Mouse (Mus musculus) liver, embryonic 12.5 days (tissue): Measurements from ENCODE around the gene Edaradd. TPM values are rescaled to one million over a fixed set of nuclear protein-coding genes. Genes with fewer than 3 reads are reported as not detected.
A peak's percentile ranks its signal among the peaks of the same experiment; 100 is the strongest.

Experiments
- ATAC-seq: fragments of 200-750 bp; cut with Nextera tagmentation; 2 replicates; pipeline ENCODE4 v1.8.0; 2017; ENCODE audit warnings: moderate number of reproducible peaks, mild to moderate bottlenecking, moderate library complexity
- H3K27ac ChIP-seq: fragments of 300-500 bp; sonication (generic); 2 replicates; pipeline ENCODE4 v1.5.1; 2016; ENCODE audit warnings: mild to moderate bottlenecking
- H3K27me3 ChIP-seq: fragments of 300-500 bp; sonication (generic); replicated peaks from 2 replicates; pipeline ENCODE4 v1.6.1; 2016; ENCODE audit warnings: mild to moderate bottlenecking, moderate library complexity
- H3K36me3 ChIP-seq: fragments of 300-500 bp; sonication (generic); 2 replicates; pipeline ENCODE4 v1.6.1; 2016; ENCODE audit warnings: mild to moderate bottlenecking, moderate library complexity
- H3K4me1 ChIP-seq: fragments of 300-500 bp; sonication (generic); 2 replicates; pipeline ENCODE4 v1.6.1; 2016
- H3K4me2 ChIP-seq: fragments of 300-500 bp; sonication (generic); 2 replicates; pipeline ENCODE4 v1.6.1; 2016; ENCODE audit warnings: mild to moderate bottlenecking, moderate library complexity
- H3K4me3 ChIP-seq: fragments of 300-500 bp; sonication (generic); 2 replicates; pipeline ENCODE4 v1.5.1; 2016; ENCODE audit warnings: mild to moderate bottlenecking, moderate library complexity
- H3K9ac ChIP-seq: fragments of 300-500 bp; sonication (generic); 2 replicates; pipeline ENCODE4 v1.6.1; 2016; ENCODE audit warnings: mild to moderate bottlenecking, moderate library complexity
- H3K9me3 ChIP-seq: fragments of 300-500 bp; sonication (generic); replicated peaks from 2 replicates; pipeline ENCODE4 v1.6.1; 2016; ENCODE audit warnings: mild to moderate bottlenecking, moderate library complexity
- WGBS: fragments of 180-500 bp; shearing (Covaris S2); methylation state at CpG from one replicate; pipeline ENCODE4 v1.1.7; 2016; ENCODE audit not compliant: insufficient replicate concordance; 5-methylcytosine and 5-hydroxymethylcytosine counted together
- polyA plus RNA-seq: library from polyadenylated mRNA; unstranded; fragments of >200 nt; fragmentation: Nextera tagmentation; extraction: Ambion mirVana; gene quantifications from 2 replicates; pipeline ENCODE4 v1.2.1, GENCODE M21; 2016

Edaradd gene
- polyA plus RNA-seq, 1 experiment from 2014 or later, result 0.08 TPM

DNA sequence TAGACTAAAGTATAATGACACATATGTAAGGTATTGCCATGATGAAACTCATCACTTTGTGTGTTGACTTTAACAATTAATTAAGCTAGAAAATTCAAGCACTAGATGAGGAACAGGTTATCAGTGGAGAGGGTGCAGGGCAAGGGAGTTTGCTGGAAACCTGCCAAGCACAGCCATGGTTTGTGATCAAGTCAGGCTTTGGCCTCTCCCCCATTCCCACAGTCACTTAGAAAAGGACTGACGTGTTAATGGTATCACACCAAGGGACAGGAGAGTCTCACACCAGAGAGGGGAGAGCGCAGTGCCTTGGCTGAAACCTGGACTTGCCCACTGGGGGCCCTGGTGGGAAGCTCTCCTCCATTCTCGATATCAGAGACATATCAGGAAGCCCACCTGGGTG lies 14.9 kb downstream of the Edaradd start:
- Histone ChIP-seq H3K27me3 (no peaks in the 10 kb centered on the region), H3K4me1 (peaks cover 27% of the 10 kb centered on the region), H3K27ac (no peak overlapping the region), H3K9me3 (no peaks in the 10 kb centered on the region), H3K36me3 (no peaks in the 10 kb centered on the region), H3K4me3 (no peak overlapping the region), H3K9ac (no peak overlapping the region), H3K4me2 (no peak overlapping the region)
- ATAC-seq, result no peak
- 56% methylated on average over 3 of the region's 3 CpGs for WGBS

DNA sequence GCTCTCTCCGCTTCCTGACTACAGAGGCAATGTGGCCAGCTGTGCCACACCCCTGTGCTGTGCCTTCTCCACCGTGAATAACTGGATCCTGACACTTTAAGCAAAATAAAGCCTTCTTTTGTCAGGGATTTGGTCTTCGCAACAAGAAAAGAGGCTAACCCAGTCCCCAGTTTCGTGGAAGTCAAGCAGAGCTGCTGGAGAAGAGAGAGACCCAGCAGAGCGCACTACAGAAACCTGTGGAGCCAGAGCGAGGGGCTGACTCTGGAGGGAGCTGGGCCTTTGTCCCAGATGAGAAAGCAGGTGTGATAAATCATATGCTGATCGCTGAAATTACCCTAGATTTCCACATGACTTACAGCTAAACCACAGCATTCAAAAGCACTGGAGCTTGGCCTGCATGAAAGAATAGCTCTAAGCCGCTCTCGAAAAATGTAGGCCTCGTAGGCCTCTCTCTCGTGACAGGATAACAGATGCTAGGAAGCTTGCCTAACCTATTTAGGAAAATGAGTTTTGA lies 16.9 kb downstream of the Edaradd start:
- Histone ChIP-seq H3K4me3 (no peak overlapping the region), H3K36me3 (no peaks in the 10 kb centered on the region), H3K4me2 (no peak overlapping the region), H3K9ac (no peak overlapping the region), H3K4me1 (peaks cover 27% of the 10 kb centered on the region), H3K27me3 (no peaks in the 10 kb centered on the region), H3K27ac (no peak overlapping the region), H3K9me3 (no peaks in the 10 kb centered on the region)
- no peak for ATAC-seq
- 66% methylated on average over 11 of the region's 11 CpGs for WGBS

DNA sequence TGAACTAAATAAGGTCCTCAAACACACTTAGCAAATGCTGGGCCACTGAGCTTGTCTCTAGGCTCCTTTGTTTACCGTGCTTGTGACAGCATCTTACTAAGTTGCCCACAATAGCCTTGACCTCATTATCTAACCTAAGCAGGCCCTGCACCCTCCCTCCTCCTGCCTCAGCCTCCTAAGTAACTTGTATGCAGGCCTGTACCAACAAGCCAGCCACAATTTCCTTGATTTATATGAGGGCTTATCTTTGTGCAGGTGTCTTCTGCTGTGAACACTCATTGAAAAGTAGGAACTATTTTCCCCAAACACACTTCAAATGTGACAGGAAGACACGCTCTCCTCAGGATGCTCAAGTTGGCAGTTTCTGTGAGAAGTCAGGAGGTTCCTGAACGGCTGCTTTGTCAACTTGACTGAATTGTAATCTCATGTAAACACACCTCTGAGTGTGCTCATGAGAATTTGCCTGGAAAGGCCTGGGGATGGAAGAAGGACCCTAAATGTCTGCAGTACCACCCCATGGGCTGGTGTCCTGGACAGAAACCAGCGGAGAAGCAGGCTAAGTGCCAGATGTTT lies 17.5 kb downstream of the Edaradd start:
- no peak overlapping the region for H3K9ac ChIP-seq
- H3K4me3 ChIP-seq, result no peak overlapping the region
- H3K4me2 ChIP-seq, result no peak overlapping the region
- ATAC-seq, result peak; percentile 82
- no peaks in the 10 kb centered on the region for H3K27me3 ChIP-seq
- WGBS, result 16% methylated on average over 4 of the region's 4 CpGs
- H3K9me3 ChIP-seq, result no peaks in the 10 kb centered on the region
- H3K36me3 ChIP-seq, result no peaks in the 10 kb centered on the region
- H3K4me1 ChIP-seq, result peaks cover 27% of the 10 kb centered on the region
- no peak overlapping the region for H3K27ac ChIP-seq

DNA sequence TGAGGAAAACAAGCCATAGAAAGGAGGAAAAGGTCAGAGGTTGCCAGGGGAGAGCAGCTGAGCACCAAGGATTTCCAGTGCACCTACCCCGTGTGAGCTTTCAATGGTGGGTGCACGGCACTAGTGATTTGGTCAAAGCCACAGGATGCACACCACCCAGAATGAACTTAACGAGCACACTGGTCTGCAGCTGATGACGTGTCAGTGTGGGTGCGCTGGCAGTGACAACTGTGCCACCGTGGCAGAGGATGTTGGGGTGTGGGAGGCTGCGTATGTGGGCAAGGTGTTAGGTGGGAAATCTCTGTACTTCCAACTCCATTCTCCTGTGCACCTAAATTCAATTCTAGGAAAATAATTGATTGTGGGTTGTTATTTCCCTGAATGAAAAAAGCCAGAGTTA lies 21.1 kb downstream of the Edaradd start:
- ATAC-seq, result no peak
- no peak overlapping the region for H3K27ac ChIP-seq
- 70% methylated on average over 7 of the region's 7 CpGs for WGBS

DNA sequence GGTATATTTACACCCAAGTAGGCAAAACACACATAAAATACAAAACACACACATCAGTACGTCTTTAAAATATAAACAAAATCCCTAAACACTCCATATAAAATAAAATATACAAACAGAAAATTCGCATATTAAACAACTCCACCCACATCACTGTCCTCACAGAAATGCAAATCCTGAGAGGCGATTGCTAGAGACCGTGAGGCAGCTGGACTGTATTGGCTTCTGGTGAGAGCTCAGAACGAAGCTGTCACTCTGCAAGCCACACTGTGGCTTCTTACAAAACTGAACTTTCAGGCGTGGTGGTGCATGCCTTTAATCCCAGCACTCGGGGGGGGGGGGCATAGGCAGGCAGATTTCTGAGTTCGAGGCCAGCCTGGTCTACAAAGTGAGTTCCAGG lies 22.4 kb downstream of the Edaradd start:
- ATAC-seq, result no peak
- H3K27ac ChIP-seq, result no peak overlapping the region
- WGBS, result 56% methylated on average over 8 of the region's 8 CpGs
- no peak overlapping the region for H3K9ac ChIP-seq
- no peaks in the 10 kb centered on the region for H3K9me3 ChIP-seq
- H3K4me3 ChIP-seq, result no peak overlapping the region
- H3K27me3 ChIP-seq, result no peaks in the 10 kb centered on the region
- peaks cover 8% of the 10 kb centered on the region for H3K4me1 ChIP-seq
- no peaks in the 10 kb centered on the region for H3K36me3 ChIP-seq
- no peak overlapping the region for H3K4me2 ChIP-seq

More for the DNA sequence above, 21.1 kb downstream of the Edaradd start:
- no peak overlapping the region for H3K4me3 ChIP-seq
- H3K27me3 ChIP-seq, result no peaks in the 10 kb centered on the region
- H3K4me1 ChIP-seq, result peaks cover 15% of the 10 kb centered on the region
- no peaks in the 10 kb centered on the region for H3K36me3 ChIP-seq
- H3K4me2 ChIP-seq, result no peak overlapping the region
- H3K9me3 ChIP-seq, result no peaks in the 10 kb centered on the region
- no peak overlapping the region for H3K9ac ChIP-seq

DNA sequence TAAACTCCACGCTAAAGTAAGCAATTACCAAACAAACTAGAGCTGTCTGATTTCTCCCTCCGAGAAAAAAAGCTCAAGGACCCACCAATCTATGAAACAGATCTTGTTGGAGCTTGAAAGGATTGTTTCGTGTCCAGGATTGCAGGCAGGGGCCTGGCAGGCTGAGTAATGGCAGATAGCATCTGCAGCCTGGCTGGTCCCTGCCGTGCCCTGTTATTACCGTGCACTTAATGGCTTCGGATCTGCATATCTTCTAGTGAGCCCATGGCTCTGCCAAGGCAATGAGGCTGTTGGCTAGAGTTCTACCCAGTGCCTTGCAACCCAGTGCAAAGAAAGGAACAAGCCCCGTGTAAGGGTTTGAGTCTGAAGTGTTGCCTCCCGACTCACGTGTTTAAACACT lies 25.5 kb downstream of the Edaradd start:
- no peak overlapping the region for H3K27ac ChIP-seq
- H3K4me2 ChIP-seq, result no peak overlapping the region
- no peaks in the 10 kb centered on the region for H3K36me3 ChIP-seq
- no peak for ATAC-seq
- no peaks in the 10 kb centered on the region for H3K9me3 ChIP-seq
- no peak overlapping the region for H3K9ac ChIP-seq
- no peak overlapping the region for H3K4me3 ChIP-seq
- H3K4me1 ChIP-seq, result no peaks in the 10 kb centered on the region
- WGBS, result 72% methylated on average over 9 of the region's 9 CpGs
- no peaks in the 10 kb centered on the region for H3K27me3 ChIP-seq

DNA sequence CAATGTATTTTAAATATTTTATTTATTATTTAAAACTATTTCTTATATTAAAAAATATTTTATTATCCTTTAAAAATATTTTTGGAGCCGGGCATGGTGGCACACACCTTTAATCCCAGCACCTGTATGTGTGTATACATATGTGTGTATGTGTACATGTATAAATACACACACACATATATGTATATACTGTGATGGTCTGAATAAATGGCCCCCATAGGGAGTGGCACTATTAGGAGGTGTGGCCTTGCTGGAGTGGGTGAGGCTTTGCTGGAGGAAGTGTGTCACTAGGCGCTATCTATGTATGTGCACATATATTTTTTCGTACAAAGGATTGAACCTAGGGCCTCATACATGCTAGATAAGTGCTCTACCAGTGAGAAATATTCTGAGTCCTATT lies 27.7 kb downstream of the Edaradd start:
- 68% methylated on average over 3 of the region's 3 CpGs for WGBS
- ATAC-seq, result 0 out of 2 replicates have a peak, but pooled peaks have one; percentile 30
- H3K27ac ChIP-seq, result no peak overlapping the region
- no peaks in the 10 kb centered on the region for H3K9me3 ChIP-seq
- H3K9ac ChIP-seq, result no peak overlapping the region
- no peak overlapping the region for H3K4me2 ChIP-seq
- no peaks in the 10 kb centered on the region for H3K36me3 ChIP-seq
- H3K4me1 ChIP-seq, result no peaks in the 10 kb centered on the region
- no peak overlapping the region for H3K4me3 ChIP-seq
- H3K27me3 ChIP-seq, result no peaks in the 10 kb centered on the region

DNA sequence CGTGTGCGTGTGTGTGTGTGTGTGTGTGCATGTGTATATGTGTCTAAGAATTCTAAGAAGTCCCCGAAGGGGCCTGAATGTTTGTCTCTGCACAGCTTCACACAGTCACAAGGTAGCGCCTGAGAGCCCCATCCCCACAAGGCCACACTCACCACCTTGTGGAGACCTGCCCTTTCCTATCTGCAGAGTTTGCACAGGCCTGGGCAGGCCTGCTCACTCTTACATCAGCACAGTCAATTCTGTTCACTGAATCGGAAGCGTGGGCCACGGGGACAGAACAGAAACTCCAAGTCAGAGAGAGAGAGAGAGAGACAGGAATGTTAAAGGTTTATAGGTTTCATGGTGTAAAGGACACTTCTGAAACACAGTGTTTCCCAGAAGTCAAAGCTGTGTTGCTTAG lies 34.6 kb downstream of the Edaradd start:
- Histone ChIP-seq H3K27ac (no peak overlapping the region), H3K9ac (no peak overlapping the region), H3K4me2 (no peak overlapping the region), H3K9me3 (no peaks in the 10 kb centered on the region), H3K27me3 (no peaks in the 10 kb centered on the region), H3K4me3 (no peak overlapping the region), H3K36me3 (no peaks in the 10 kb centered on the region), H3K4me1 (no peaks in the 10 kb centered on the region)
- WGBS, result 78% methylated on average over 7 of the region's 7 CpGs
- ATAC-seq, result peak; percentile 44; the same call in 1 of the 2 replicates

DNA sequence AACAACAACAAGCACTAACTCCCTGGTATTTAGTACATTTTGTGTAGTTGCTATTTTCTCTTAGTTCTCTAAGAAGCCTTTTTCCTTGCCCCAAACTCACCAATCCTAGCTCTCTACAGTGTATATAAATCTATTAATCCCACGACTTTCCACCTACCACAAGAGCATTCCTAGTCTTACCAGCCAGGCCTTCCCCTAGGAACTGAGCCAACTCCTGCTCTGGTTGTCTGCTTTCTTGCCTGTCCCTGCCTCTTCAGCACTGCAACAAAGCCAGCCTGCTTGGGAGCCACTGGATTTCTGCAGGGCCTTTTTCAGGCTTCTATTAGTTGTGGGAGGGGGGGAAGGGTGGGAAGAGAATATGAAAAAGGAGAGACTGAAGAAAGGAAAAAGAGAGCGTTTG lies 35.0 kb downstream of the Edaradd start:
- H3K9me3 ChIP-seq, result no peaks in the 10 kb centered on the region
- WGBS, result 57% methylated on average over 2 of the region's 2 CpGs
- ATAC-seq, result no peak
- no peak overlapping the region for H3K4me3 ChIP-seq
- no peak overlapping the region for H3K9ac ChIP-seq
- no peak overlapping the region for H3K4me2 ChIP-seq
- H3K27me3 ChIP-seq, result no peaks in the 10 kb centered on the region
- no peaks in the 10 kb centered on the region for H3K36me3 ChIP-seq
- no peaks in the 10 kb centered on the region for H3K4me1 ChIP-seq
- no peak overlapping the region for H3K27ac ChIP-seq

DNA sequence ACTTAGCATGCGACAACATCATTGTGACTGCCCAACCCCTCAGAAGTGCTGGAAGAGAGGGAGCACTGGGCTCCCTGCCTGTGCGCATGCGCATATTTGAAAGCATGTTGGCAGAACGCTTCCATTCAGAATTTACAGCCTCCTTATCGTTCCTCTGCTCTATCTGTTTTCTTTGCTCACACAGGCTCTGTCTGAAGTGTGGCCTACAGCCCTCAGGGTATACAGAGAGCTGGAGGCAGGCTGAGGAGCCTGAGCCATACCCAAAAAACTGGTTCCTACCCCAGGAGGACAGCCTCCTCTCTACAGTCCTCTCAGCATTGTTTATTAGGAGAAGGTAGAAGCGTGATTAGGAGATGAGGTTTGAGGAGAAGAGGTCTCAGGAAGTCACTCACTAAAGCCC lies 40.4 kb downstream of the Edaradd start:
- no peak overlapping the region for H3K4me2 ChIP-seq
- no peak overlapping the region for H3K4me3 ChIP-seq
- H3K9ac ChIP-seq, result no peak overlapping the region
- no peak for ATAC-seq
- WGBS, result 71% methylated on average over 6 of the region's 6 CpGs
- no peak overlapping the region for H3K27ac ChIP-seq
- H3K4me1 ChIP-seq, result no peaks in the 10 kb centered on the region
- H3K27me3 ChIP-seq, result no peaks in the 10 kb centered on the region
- H3K9me3 ChIP-seq, result no peaks in the 10 kb centered on the region
- H3K36me3 ChIP-seq, result no peaks in the 10 kb centered on the region

DNA sequence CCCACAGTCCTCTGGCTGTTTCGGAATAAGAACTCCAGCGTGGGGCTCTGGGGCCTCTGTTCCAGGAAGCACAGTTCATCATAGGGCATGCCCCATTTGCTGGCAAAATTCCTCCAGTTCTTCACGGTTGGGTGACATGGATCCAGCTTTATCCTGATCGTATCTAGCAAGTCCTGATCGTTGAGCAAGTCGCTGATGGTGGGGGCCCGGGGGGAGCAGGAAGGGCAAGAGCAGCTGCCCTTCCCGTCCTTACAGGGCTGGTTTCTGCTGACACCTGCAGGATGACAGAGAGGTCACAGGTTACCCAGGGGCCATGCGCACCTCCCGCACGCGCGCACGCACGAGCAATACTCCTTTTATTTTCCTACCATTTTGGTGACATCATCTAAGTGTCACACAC lies 41.9 kb downstream of the Edaradd start:
- H3K4me2 ChIP-seq, result no peak overlapping the region
- ATAC-seq, result no peak
- H3K4me3 ChIP-seq, result no peak overlapping the region
- no peaks in the 10 kb centered on the region for H3K27me3 ChIP-seq
- 73% methylated on average over 15 of the region's 15 CpGs for WGBS
- no peaks in the 10 kb centered on the region for H3K4me1 ChIP-seq
- H3K9ac ChIP-seq, result no peak overlapping the region
- H3K36me3 ChIP-seq, result no peaks in the 10 kb centered on the region
- no peaks in the 10 kb centered on the region for H3K9me3 ChIP-seq
- no peak overlapping the region for H3K27ac ChIP-seq

DNA sequence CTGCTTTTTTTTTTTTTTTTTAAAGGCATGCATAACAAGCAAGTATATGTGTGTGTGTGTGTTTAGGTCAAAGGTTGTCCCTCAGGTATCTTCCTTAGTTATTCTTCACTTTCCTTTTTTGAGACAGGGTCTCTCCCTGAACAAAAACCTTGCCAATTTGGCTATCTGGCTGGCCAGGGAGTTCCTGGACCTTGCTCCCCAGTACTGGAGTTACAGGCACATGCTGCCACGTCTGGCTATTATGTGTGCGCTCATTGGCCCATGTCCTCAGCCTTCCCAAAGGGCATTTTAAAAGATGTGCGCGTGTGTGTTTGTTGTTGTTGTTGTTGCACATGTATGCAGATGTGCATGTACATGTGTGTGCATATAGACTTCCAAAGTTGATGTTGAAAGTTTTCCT lies 43.4 kb downstream of the Edaradd start:
- ATAC-seq, result no peak
- Histone ChIP-seq H3K4me2 (no peak overlapping the region), H3K36me3 (no peaks in the 10 kb centered on the region), H3K4me1 (no peaks in the 10 kb centered on the region), H3K4me3 (no peak overlapping the region), H3K27me3 (0 out of 2 replicates have a peak, but pooled peaks cover under 1% of the 10 kb centered on the region), H3K9ac (no peak overlapping the region), H3K9me3 (no peaks in the 10 kb centered on the region), H3K27ac (no peak overlapping the region)
- 75% methylated on average over 4 of the region's 4 CpGs for WGBS

DNA sequence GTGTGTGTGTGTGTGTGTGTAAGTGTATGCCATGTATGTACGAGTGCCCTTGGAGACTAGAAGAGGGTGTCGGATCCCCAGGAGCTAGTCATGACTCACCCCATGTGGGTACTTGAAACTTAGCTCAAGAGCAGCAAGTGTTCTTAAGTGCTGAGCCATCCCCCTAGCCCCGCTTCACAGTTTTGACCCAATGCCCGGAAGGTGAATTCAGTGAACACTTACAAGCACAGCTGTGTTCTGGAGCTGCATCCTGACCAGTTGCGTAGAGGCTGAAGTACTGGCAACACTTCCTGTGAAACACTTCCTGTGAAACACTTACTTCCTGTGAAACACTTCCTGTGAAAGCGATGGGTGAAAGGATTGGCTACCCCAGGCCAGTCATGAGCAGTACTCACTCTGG lies 45.0 kb downstream of the Edaradd start:
- no peak overlapping the region for H3K4me3 ChIP-seq
- no peaks in the 10 kb centered on the region for H3K9me3 ChIP-seq
- H3K27ac ChIP-seq, result no peak overlapping the region
- WGBS, result 65% methylated on average over 6 of the region's 6 CpGs
- no peak overlapping the region for H3K4me2 ChIP-seq
- ATAC-seq, result no peak
- no peak overlapping the region for H3K9ac ChIP-seq
- H3K36me3 ChIP-seq, result no peaks in the 10 kb centered on the region
- 0 out of 2 replicates have a peak, but pooled peaks cover 7% of the 10 kb centered on the region for H3K27me3 ChIP-seq
- no peaks in the 10 kb centered on the region for H3K4me1 ChIP-seq
